Mouse (Mus musculus): ENCODE measurements around the gene Trappc3l.

DNA sequence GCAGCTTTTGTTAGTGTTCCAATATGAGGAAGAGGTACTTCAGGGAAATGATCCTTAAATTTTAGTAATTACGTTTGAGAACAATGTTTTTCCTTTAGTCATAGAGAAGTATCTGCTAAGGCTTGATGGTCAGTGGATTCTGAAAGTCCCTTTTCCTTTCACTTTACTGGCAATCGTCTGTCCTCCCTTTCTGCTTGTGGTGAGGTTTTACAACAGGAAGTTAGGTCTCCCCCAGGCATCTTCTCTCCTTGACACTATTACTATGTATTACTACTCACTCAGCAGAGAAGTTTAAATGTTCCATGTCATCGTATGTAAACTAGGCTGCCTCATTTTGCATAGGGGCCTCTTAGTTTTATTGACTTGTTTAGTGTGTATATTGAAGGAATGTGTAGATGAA is 52.1 kb downstream of the Trappc3l start:
- TF ChIP-seq CTCF (IDR thresholded peaks at IDR 0.05; ENCODE audit: low read depth, low read length) (no peak), POLR2A (IDR thresholded peaks at IDR 0.05; ENCODE audit: insufficient read depth, low read length) (no peak)

All from ES-Bruce4 (cell line).